Mouse (Mus musculus) brain, embryonic 14.5 days (tissue): ENCODE measurements at regions not wholly inside any gene's neighbourhood (a gene's known extent, or its start where the extent isn't known, plus 50 kb on each side); places are given as distances from the start of the nearest gene placed in this dataset.

ENCODE experiments used
- CTCF ChIP-seq: fragments of 200-500 bp; IDR thresholded peaks from 2 replicates; pipeline ENCODE4 v1.5.1; 2012; ENCODE audit warnings: inconsistent platforms, mild to moderate bottlenecking, moderate library complexity, borderline replicate concordance; ENCODE audit not compliant: insufficient read depth, insufficient read length; ENCODE audit errors: extremely low read depth
- POLR2A ChIP-seq: fragments of 200-500 bp; IDR thresholded peaks from 2 replicates; pipeline ENCODE4 v1.6.1; 2012; ENCODE audit warnings: mild to moderate bottlenecking, inconsistent platforms, borderline replicate concordance; ENCODE audit not compliant: poor library complexity, insufficient read depth, insufficient read length, severe bottlenecking; ENCODE audit errors: extremely low read depth

GRCm38 (mm10) chr1:71755435-71755834 is 102.4 kb upstream of the Fn1 start:
- TF ChIP-seq POLR2A (no peak), CTCF (no peak)
